Mouse (Mus musculus) MEL (cell line): ENCODE data around the gene Rps26. TPM values are rescaled to one million over a fixed set of nuclear protein-coding genes. Genes with fewer than 3 reads are reported as not detected.

ENCODE experiments used
- DNase-seq: peaks from one replicate; pipeline ENCODE4 v3.0.0; 2011; ENCODE audit warnings: low read depth, low spot score
- H3K27ac ChIP-seq: 2 replicates; pipeline ENCODE4 v1.5.1; 2012; ENCODE audit warnings: low read depth, mild to moderate bottlenecking, control low read depth, low read length, moderate library complexity; ENCODE audit not compliant: control insufficient read depth
- H3K27me3 ChIP-seq, 2 experiments: fragments of 150-350 bp in 1 of 2; sonication (generic) in 1 of 2; 2 replicates each; pipeline ENCODE4 v1.6.1; 2012; ENCODE audit warnings: low read length in 2 of 2, mild to moderate bottlenecking in 2 of 2, improper control_type of control experiment in 1 of 2, moderate library complexity in 1 of 2; ENCODE audit not compliant: insufficient read depth in 2 of 2, control insufficient read depth in 1 of 2
- H3K36me3 ChIP-seq, 2 experiments: 2 replicates each; pipeline ENCODE4 v1.6.1; 2012 to 2014; ENCODE audit warnings: low read length in 2 of 2, improper control_type of control experiment in 1 of 2, inconsistent platforms in 1 of 2, mild to moderate bottlenecking in 1 of 2; ENCODE audit not compliant: insufficient read depth in 2 of 2, control insufficient read depth in 1 of 2
- H3K4me1 ChIP-seq, 2 experiments: fragments of 150-350 bp in 1 of 2; sonication (generic) in 1 of 2; 2 replicates each; pipeline ENCODE4 v1.6.1; 2012; ENCODE audit warnings: low read length in 2 of 2, improper control_type of control experiment in 1 of 2, mild to moderate bottlenecking in 1 of 2; ENCODE audit not compliant: insufficient read depth in 2 of 2, control insufficient read depth in 1 of 2
- H3K4me3 ChIP-seq, 2 experiments: fragments of 150-350 bp in 1 of 2; sonication (generic) in 1 of 2; 2 replicates each; pipeline ENCODE4 v1.5.1; 2012; ENCODE audit warnings: low read depth in 2 of 2, low read length in 2 of 2, mild to moderate bottlenecking in 2 of 2, moderate library complexity in 2 of 2, control low read depth in 1 of 2, improper control_type of control experiment in 1 of 2; ENCODE audit not compliant: control insufficient read depth in 1 of 2, insufficient read depth in 1 of 2
- H3K79me2 ChIP-seq: 2 replicates; pipeline ENCODE4 v1.6.1; 2012; ENCODE audit warnings: mild to moderate bottlenecking, low read length, moderate library complexity; ENCODE audit not compliant: control insufficient read depth, poor library complexity, insufficient read depth
- H3K9ac ChIP-seq: 2 replicates; pipeline ENCODE4 v1.6.1; 2012; ENCODE audit warnings: low read depth, mild to moderate bottlenecking, control low read depth, low read length, moderate library complexity; ENCODE audit not compliant: control insufficient read depth, poor library complexity, severe bottlenecking
- H3K9me3 ChIP-seq: fragments of 150-350 bp; sonication (generic); replicated peaks from 2 replicates; pipeline ENCODE4 v1.6.1; 2012; ENCODE audit warnings: mild to moderate bottlenecking, low read length, improper control_type of control experiment, moderate library complexity; ENCODE audit not compliant: insufficient read depth
- CTCF ChIP-seq, 3 experiments: IDR thresholded peaks in 2 of 3; conservative IDR thresholded peaks in 1 of 3; 2 replicates each; pipeline ENCODE4 v1.5.1; 2011 to 2012; ENCODE audit warnings: low read length in 3 of 3, low read depth in 2 of 3, mild to moderate bottlenecking in 2 of 3, improper control_type of control experiment in 1 of 3, inconsistent platforms in 1 of 3, mixed read lengths in 1 of 3, moderate library complexity in 1 of 3; ENCODE audit not compliant: control insufficient read depth in 1 of 3, insufficient read depth in 1 of 3, poor library complexity in 1 of 3, severe bottlenecking in 1 of 3
- E2F4 ChIP-seq: IDR thresholded peaks from 2 replicates; pipeline ENCODE4 v1.6.1; 2011; ENCODE audit warnings: low read depth, low read length, improper control_type of control experiment, borderline replicate concordance
- ELF1 ChIP-seq: IDR thresholded peaks from 2 replicates; pipeline ENCODE4 v1.6.1; 2014; ENCODE audit warnings: low read depth, mild to moderate bottlenecking, inconsistent platforms, low read length, improper control_type of control experiment, moderate library complexity
- ETS1 ChIP-seq: IDR thresholded peaks from 2 replicates; pipeline ENCODE4 v1.6.1; 2012; ENCODE audit warnings: low read depth, mild to moderate bottlenecking, inconsistent platforms, low read length, improper control_type of control experiment, moderate library complexity
- GATA1 ChIP-seq: IDR thresholded peaks from 2 replicates; pipeline ENCODE4 v1.6.1; 2011; ENCODE audit warnings: low read depth, low read length, improper control_type of control experiment
- HCFC1 ChIP-seq: IDR thresholded peaks from 2 replicates; pipeline ENCODE4 v1.6.1; 2012; ENCODE audit warnings: low read depth, mild to moderate bottlenecking, inconsistent platforms, low read length, improper control_type of control experiment, moderate library complexity
- JUND ChIP-seq: IDR thresholded peaks from 2 replicates; pipeline ENCODE4 v1.6.1; 2011; ENCODE audit warnings: low read depth, mild to moderate bottlenecking, improper control_type of control experiment, low read length
- MAZ ChIP-seq: IDR thresholded peaks from 2 replicates; pipeline ENCODE4 v1.6.1; 2012; ENCODE audit warnings: low read depth, mild to moderate bottlenecking, inconsistent platforms, low read length, improper control_type of control experiment
- NRF1 ChIP-seq: IDR thresholded peaks from 2 replicates; pipeline ENCODE4 v1.6.1; 2014; ENCODE audit warnings: low read depth, mild to moderate bottlenecking, inconsistent platforms, low read length, improper control_type of control experiment, moderate library complexity; ENCODE audit not compliant: poor library complexity, insufficient read depth, severe bottlenecking
- POLR2AphosphoS2 ChIP-seq: IDR thresholded peaks from 2 replicates; pipeline ENCODE4 v1.6.1; 2011; ENCODE audit warnings: low read length, improper control_type of control experiment
- SMC3 ChIP-seq: IDR thresholded peaks from 2 replicates; pipeline ENCODE4 v1.6.1; 2011; ENCODE audit warnings: low read depth, low read length, improper control_type of control experiment
- TAL1 ChIP-seq: IDR thresholded peaks from 2 replicates; pipeline ENCODE4 v1.6.1; 2012; ENCODE audit warnings: mild to moderate bottlenecking, inconsistent platforms, low read length, moderate library complexity, mixed read lengths
- UBTF ChIP-seq: IDR thresholded peaks from 2 replicates; pipeline ENCODE4 v1.6.1; 2012; ENCODE audit warnings: low read depth, mild to moderate bottlenecking, inconsistent platforms, low read length, improper control_type of control experiment, moderate library complexity, borderline replicate concordance; ENCODE audit not compliant: insufficient read depth
- ZMIZ1 ChIP-seq: IDR thresholded peaks from 2 replicates; pipeline ENCODE4 v1.6.1; 2012; ENCODE audit warnings: low read depth, mild to moderate bottlenecking, inconsistent platforms, low read length, improper control_type of control experiment, moderate library complexity
- ZNF384 ChIP-seq: IDR thresholded peaks from 2 replicates; pipeline ENCODE4 v1.6.1; 2012; ENCODE audit warnings: low read depth, mild to moderate bottlenecking, inconsistent platforms, low read length, improper control_type of control experiment
- polyA plus RNA-seq, 2 experiments: library from polyadenylated mRNA; stranded (reverse) in 1 of 2; unstranded in 1 of 2; fragments of >175 nt in 1 of 2; fragments of >200 nt in 1 of 2; gene quantifications; 2 replicates each; pipeline versions ENCODE4 v1.2.1 to v1.2.4; 2012; ENCODE audit warnings: low replicate concordance in 2 of 2, low read depth in 1 of 2; ENCODE audit not compliant: insufficient read length in 2 of 2, insufficient read depth in 1 of 2, missing spikeins in 1 of 2
- total RNA-seq: library from RNA; depleted of rRNA; stranded (reverse); fragments of 300-350 nt; gene quantifications from 2 replicates; pipeline ENCODE4 v1.2.3, GENCODE M21; 2012

Rps26 gene
- total and polyA plus RNA-seq, 3 experiments = 2,523 to 2,530 TPM; not detected in 1

- TF ChIP-seq E2F4 = no peak
- no peak for TF ChIP-seq NRF1
- peak; percentile 78; the same call in 1 of the 2 replicates for TF ChIP-seq ZMIZ1
- no peak for TF ChIP-seq ELF1
- no peak for TF ChIP-seq MAZ
- no peak for TF ChIP-seq ETS1
- TF ChIP-seq POLR2AphosphoS2 = peak; percentile 55; the same call in 1 of the 2 replicates
- no peak for TF ChIP-seq JUND
- no peak for TF ChIP-seq GATA1
- TF ChIP-seq, all 39 proteins: peak for 4
These were observed 3.8 kb downstream of the Rps26 start (continued) for GRCm38 (mm10) chr10:128622702-128623101.

- H3K27ac ChIP-seq = no peak overlapping the region
- H3K9ac ChIP-seq = no peak overlapping the region
- peaks cover 7 to 13% of the 10 kb centered on the region in 2 experiments for H3K36me3 ChIP-seq
- peak; percentile 63 for DNase-seq
- no peaks in the 10 kb centered on the region for H3K9me3 ChIP-seq
- H3K79me2 ChIP-seq = peaks cover 14% of the 10 kb centered on the region
- peaks cover 0 to 13% of the 10 kb centered on the region in 2 experiments; a peak in 1 of 4 replicates for H3K4me1 ChIP-seq
- TF ChIP-seq TAL1 (no peak), SMC3 (peak; percentile 22; the same call in 1 of the 2 replicates), CTCF (IDR thresholded peaks at IDR 0.05 in 2 of 3, conservative IDR thresholded peaks at IDR 0.05 in 1 of 3; ENCODE audit: control insufficient read depth in 1 of 3, insufficient read depth in 1 of 3, low read depth in 2 of 3, low read length in 3 of 3, poor library complexity in 1 of 3, severe bottlenecking in 1 of 3) (peak in 2 of 3 experiments; percentile 27 to 45; a peak in 3 of 6 replicates), ZNF384 (peak; percentile 73)
- no peak overlapping the region for H3K4me3 ChIP-seq
- no peaks in the 10 kb centered on the region for H3K27me3 ChIP-seq
These were observed 4.5 kb downstream of the Rps26 start for GRCm38 (mm10) chr10:128621986-128622520.

- TF ChIP-seq JUND (no peak), ETS1 (no peak), HCFC1 (no peak), UBTF (no peak)
- H3K9ac ChIP-seq = no peak overlapping the region
- H3K4me3 ChIP-seq = no peak overlapping the region
- H3K79me2 ChIP-seq = peaks cover 4% of the 10 kb centered on the region
- no peaks in the 10 kb centered on the region for H3K9me3 ChIP-seq
- H3K4me1 ChIP-seq = peaks cover 0 to 18% of the 10 kb centered on the region in 2 experiments; a peak in 2 of 4 replicates
- no peak for DNase-seq
- no peak overlapping the region for H3K27ac ChIP-seq
- H3K27me3 ChIP-seq = no peaks in the 10 kb centered on the region
- peaks cover 7 to 14% of the 10 kb centered on the region in 2 experiments for H3K36me3 ChIP-seq
These were observed 6.3 kb downstream of the Rps26 start for GRCm38 (mm10) chr10:128620241-128620640.
